Mouse (Mus musculus): ENCODE measurements around the gene B4galnt3.
A peak's percentile ranks its signal among the peaks of the same experiment; 100 is the strongest.

Gene B4galnt3

DNA sequence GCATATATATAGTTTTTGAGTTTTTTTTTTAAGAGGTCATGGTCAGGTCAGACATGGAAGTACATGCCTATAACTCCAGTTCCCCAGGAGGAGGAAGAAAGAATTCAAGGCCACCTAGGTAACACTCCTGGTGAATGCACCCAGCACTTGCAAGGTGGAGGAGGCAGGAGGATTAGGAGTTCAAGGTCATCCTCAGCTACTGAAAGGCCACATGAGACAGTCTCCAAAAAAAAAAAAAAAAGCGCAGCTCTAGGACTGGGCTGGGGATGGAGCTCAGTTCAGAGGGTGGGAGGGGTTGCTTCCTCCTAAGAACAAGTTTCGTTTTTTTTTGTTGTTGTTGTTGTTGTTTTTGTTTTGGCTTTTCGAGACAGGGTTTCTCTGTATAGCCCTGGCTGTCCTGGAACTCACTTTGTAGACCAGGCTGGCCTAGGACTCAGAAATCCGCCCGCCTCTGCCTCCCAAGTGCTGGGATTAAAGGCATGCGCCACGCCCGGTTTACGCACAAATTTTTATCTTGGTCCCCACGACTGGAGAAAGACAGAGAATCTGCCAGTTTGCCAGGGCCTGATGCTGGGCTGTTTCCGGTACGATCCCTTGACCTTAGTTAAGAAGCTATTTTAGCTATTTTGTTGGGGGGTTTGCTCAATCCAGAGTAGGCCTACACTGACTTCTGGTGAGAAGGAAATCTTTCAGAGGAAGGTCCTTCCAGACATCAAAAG lies 109.2 kb downstream of the B4galnt3 start:
- no peak for DNase-seq

DNA sequence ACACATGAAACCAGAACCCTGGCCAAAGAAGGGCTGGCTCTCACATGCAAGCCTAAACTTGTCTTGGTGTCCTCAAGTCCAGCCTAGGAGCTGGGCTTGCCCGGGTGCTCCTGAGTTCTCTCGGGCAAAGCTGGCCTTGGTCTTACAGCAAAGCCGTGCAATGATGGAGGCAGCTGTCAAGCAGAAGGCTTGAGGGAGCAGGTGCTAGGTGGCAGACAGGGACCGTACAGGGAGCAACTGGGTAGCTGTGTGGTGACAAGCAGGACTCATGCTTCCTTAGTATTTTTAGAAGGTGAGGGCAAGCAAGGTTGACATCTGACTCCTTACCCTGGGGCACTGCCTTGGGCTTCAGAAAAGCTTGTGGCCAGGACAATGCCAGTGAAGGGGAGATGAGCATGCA lies 110.6 kb downstream of the B4galnt3 start:
- no peak for DNase-seq

DNA sequence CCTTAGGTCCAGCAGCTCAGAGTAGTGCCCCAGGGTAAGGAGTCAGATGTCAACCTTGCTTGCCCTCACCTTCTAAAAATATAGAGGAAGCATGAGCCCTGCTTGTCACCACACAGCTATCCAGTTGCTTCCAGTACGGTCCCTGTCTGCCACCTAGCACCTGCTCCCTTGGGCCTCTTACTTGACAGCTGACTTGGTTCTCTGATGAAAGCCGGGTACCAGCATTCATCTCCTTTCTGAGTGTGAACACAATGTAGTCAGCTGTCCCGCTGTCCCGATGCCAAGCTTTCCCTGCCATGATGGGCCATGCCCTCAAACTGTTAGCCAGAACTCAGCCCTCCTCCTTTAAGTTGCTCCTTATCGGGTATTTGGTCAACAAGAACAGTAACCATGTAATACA lies 112.2 kb downstream of the B4galnt3 start:
- no peak for DNase-seq

DNA sequence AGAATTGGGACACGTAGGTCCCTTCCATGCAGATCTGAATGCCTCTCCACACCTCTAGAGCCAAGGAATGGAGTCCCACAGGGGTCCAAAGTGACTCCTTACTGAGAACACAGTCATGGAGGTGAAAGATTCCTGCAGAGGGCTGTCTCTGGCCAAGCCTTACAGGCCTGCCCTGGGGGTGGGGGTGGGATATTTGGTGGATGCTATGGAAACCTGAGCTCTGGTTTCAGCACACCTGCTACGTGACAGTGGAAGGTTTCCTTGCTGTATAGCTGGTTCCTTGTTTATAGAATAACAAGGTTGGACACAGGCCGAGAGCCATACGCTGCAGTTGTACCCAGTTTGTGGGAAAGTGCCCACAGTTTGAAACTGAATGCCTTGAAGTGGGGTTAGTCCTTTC lies 113.9 kb downstream of the B4galnt3 start:
- DNase-seq = no peak

DNA sequence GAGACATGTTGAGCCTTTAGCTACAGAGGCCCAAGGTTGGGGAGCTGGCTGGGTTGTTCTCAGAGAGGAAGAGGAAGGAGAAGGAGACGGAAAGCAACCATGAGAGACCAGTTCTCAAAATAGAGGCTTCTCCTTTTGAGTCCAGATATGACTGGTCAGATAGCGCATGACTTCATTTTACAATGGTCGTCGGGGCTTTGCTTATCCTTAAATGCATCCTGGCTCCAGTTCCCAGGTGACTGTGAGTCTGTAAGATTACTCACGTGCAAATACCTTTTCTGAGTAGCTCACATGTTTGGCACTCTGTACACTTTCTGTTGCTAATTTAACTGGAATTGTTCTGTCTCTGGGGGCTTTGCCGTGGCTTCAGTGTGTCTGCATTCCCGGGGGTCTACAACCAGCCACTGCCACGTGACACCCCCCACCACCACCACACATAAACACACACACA lies 114.6 kb downstream of the B4galnt3 start:
- DNase-seq = no peak

DNA sequence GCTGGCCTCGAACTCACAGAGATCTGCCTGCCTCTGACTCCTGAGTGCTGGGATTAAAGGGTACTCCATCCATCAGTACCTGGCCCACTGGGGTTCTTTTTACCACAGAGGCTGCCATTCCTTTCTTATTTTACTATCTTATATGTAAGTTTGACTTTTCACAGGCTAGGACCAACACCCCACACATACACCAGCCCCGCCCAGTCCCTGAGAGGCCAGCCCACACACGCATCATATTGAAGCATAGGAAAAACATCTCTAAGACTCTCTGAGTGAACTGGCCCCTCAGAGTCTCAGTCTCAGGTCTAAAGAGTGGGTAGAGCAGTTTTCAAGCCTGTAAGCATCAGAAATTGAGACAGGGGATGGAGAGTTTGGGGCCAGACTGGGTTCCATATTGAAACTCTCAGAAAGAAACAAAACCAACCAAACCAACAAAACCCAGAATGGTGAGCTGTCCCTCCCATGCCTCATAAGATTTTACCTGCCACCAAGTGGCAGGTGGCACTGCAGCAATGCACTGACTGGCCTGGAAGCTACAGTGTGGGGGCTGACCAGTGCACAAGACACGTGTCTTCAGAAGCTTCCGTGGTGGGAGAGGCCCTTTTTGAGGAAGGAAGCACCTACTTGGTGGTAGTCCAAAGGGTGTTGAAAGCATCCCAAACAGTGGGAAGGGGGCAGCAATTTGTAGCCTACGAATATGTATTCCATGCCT lies 115.2 kb downstream of the B4galnt3 start:
- no peak for DNase-seq

DNA sequence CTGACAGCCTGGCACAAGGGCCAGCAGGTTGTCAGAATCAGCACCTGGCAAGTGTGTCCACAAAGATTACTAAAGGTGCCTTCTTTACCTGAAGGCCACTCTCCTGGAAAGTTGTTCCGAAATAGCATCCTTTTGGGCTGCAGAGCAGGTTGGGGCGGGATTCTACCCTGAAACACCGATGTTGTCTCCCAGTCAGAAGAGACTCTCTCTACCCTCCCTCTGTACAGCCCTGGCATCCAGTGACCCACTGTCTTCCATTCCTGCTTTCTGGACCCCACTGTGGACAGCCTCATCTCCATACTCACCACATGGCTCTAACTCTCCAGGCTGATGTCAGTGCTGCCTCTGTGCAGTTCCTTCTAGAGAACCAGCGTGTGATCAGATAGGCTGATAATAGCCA lies 118.7 kb downstream of the B4galnt3 start:
- DNase-seq = no peak

DNA sequence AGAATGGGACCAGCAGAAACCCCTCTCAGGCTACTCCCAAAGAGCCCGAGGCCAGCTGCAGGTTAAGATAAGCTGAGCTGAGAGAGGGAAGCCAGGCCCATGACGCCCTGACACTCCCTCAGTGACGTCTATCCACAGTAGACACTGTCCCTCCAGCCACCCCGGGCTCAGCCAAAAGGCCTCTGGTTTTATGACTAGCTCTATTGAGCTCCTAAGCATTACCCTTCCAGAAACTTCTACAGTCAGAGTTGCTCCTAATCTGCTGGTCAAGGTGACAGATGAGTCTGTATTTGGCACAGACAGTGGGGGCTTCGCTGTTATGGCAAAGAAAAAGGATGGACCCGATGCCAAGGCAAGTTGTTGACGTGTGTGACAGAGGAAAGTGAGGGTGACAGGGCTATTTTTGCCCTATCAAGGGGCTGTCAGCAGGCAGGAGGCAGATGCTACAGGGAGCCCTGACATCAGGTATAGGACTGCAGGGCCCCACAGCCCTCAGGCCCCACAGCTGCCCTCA lies 119.7 kb downstream of the B4galnt3 start:
- no peak for DNase-seq

DNA sequence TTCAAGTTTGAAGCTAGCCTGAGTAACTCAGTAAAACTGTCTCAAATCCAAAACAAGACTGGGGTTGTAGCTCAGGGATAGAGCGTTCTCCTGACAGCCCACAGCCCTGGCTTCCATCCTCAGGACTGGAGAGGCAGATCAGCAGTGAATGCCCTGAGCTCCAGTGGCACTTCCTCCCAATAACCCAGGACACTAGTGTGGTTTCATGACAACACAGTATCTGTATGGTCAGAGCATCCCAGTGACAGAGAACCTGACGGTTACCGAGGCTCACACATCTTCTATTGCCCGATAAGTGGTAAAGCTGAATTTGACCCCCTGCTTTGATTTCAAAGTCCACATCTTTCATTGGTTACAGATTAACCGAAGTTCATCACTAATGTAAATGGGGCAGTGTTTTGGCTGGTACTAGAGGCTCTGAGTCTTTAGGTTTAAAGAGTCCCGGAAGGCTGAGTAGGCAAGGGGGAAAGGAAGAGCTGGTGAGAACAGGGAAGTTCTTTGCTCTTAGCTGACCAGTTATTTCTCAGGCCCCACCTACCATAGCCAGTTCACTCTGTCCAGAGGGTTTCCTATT lies 120.2 kb downstream of the B4galnt3 start:
- DNase-seq = no peak

DNA sequence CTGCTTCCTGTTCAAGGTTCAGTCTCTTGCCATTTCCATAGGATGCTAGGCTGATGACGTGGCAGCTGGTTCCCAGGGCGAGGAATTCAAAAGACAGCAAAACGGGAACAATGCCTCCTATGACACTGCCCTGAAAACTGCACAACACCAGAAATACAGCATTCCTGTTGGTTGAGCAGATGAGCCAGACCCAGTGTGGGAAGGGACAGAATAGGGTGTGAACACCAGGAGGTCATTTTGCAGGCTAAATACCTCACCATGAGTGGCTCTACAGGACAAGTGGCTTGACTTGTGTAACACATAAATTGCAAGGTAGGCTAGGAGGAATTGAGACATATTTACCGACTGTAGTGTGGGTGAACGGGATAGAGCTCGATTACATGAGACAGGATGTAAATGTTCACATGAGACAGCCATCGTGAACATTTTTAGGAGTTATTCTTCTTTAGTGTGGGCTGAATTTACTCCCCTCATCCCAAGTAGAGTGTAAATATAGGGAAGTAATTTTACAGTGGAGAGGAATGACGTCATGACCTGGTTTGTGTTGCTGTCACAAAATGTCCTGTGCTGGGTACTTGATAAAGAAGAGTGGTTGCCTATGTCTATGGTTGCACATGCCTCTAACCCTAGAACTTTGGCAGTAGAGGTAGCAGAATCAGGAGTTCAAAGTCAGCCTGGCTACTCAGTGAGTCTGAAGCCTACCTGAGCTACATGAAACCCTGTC lies 121.9 kb downstream of the B4galnt3 start:
- no peak for DNase-seq

DNA sequence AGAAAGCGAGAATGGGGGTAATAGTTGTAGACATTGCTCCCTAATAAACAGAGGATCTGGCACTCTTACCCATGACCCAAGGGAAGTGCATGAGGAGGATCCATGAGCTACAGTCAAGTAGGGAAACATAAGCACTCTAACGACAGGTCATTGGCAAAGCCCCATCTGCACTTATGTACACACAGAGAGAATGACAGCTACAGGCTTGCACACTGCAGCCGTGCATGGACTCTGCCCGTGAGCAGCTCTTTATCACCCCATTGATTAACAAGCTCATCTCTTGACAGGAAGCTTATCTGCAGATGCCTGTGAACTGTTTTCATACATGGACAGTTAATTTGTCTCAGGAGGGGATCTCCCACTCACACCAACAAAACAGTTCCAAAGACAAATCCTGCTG lies 126.8 kb downstream of the B4galnt3 start:
- DNase-seq = no peak

DNA sequence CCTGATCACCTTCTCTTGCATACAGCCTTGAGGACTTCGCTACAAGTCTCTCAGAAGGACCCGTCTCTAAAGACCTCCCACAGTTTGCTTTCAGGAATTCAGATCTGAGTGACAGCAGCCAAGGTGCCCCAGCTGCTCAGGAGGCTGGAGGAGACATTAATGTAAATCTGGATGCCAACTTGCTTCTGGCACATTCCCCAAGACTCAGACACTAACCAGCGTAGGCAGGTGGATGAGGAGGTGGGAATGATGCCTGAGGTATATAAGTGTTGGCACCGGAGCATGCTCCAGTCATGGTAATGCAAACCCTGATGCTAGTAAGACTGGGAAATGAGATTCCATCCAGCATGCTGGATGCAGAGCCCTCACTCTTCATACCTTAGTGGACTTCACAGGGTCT lies 129.6 kb downstream of the B4galnt3 start:
- no peak for DNase-seq

DNA sequence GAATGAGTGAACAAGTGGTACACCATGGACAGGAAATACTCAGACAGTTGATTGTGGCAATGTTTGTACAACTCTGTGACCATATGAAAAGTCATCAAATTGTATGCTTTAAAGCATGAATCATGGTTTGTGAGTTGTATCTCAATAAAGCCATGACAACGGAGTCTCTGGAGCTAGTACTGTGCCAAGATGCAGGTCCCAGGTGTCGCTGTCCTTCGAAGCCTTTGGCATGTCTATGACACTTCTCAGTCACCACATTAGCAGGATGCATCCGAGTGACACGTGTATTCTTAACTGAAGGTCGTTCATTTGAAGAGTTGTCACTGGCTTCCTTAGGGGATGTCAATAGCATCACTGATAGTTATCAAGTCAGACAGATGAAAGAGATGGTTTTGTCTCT lies 131.4 kb downstream of the B4galnt3 start:
- no peak for DNase-seq

DNA sequence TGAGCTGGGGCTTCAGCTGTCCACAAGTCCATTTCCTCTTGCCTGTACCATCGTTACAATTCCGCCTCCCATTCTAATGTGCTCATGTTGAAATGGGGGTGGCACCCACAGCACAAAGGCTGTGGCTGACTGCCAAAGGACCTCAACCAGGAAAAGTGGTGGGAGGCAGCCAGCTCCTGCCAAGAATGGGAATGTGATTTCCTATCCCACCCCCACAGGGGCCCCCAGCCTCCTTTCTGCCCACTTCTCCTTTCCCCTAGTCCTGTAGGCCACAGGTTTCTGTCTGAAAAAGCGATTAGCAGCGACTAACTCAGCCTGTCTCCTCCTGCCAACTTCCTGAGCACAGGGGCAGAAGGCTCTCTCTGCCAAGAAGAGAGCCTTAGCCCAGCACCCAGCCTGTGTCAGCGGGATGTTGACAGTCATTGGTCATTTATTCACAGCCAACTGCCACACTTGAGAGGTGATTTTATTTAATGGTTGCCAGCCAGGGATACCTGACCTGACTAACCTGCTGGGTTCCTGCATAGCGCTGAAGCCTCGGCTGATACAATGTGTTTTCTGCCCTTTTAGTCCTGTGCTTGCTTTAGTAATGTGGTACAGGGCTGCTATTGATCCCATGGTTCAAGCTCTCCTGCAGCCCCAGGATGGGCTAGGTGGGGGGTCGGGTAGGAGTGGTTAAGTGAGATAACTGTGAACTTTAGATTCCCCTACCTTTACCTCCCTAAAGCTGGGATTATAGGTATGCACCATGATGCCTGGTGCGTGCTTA lies 135.0 kb downstream of the B4galnt3 start:
- DNase-seq = no peak

DNA sequence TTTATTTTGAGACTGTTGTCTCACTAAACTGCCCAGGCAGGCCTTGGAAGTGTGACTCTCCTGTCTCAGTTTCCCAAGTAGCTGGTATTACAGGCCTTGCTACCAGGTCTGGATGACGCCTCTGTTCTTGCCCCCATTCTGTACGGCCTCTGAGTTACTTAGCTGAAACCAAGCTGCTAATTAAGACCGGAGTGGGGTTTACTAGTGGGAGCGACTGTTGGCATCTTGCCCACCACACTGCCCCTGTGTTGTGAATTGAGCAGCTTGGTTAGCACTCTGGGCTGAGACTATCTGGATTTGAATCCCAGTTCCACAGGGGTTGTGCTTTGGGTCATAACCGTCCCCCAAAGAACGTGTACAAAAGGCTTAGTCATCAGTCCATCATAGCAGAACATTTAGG lies 136.9 kb downstream of the B4galnt3 start:
- no peak for DNase-seq

DNA sequence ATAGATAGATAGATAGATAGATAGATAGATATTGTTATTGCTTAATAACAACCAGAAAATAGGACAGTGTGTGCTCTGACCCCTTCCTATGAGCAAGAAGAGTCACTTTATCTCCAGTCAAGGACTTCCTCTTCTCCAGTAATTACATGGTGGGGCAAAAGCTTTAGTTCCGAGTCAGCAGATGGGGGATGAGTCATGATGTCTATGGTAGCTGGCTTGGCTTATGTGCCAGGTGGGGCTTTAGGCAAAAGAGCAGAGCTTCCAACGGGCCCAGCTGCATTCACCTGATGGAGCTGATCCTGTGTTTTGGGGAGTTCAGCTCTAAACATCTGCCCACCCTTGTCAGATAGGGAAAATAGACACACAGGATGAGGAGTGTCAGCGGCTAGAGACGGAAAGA lies 138.8 kb downstream of the B4galnt3 start:
- no peak for DNase-seq

DNA sequence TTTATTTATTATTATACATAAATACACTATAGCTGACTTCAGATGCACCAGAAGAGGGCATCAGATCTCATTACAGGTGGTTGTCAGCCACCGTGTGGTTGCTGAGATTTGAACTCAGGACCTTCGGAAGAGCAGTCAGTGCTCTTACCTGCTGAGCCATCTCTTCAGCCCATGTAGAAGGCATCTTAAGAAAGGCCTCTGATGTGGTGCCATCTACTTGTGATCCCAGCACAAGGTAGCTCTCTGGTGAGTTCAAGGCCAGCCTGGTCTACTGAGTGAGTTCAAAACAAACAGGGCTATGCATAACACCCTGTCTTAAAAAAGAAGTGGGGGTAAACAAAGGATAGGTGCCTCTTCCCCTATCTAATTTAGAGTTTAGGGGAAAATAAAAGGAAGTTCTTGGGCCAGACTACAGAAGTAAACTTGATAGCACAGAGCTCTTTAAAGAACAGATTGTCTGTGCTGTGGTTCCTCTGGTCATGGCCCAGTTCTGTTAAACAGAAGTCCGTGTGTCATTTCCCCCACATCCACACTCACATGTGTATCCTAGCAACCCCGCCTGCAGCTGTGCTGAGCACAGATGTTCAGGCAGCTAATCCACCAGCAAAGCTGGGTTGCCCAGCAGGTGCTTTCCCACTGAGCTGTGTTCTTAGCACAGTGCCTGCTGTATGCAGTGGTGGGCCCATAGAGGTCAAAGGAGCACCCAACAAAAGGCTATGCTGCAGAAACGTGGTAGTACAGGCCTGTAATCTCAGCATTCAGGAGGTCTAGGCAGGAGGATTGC lies 139.6 kb downstream of the B4galnt3 start:
- DNase-seq = peak; percentile 71 to 78

All from thymus, adult 18-20 months (tissue).